Mouse (Mus musculus) bone marrow, adult 2 months (tissue): ENCODE results near the gene Gps2. TPM values are rescaled to one million over a fixed set of nuclear protein-coding genes. Genes with fewer than 3 reads are reported as not detected.
"Not testable (repeated sequence)": the region's sequence is repeated elsewhere in the genome, so short reads cannot be mapped to it uniquely, and the experiment has no call there.

ENCODE experiments used
- H3K27ac ChIP-seq: fragments of 200-500 bp; 2 replicates; pipeline ENCODE4 v1.5.1; 2012; ENCODE audit warnings: low read depth, mild to moderate bottlenecking, control low read depth, inconsistent platforms, low read length; ENCODE audit not compliant: control insufficient read depth, poor library complexity, insufficient read depth
- H3K4me1 ChIP-seq: fragments of 200-500 bp; 2 replicates; pipeline ENCODE4 v1.6.1; 2011; ENCODE audit warnings: low read length; ENCODE audit not compliant: control insufficient read depth, insufficient read depth
- H3K4me3 ChIP-seq: fragments of 200-500 bp; replicated peaks from 2 replicates; pipeline ENCODE3; 2011; ENCODE audit warnings: mild to moderate bottlenecking, low read depth, low read length, control low read depth; ENCODE audit not compliant: control insufficient read depth
- CTCF ChIP-seq: fragments of 200-500 bp; IDR thresholded peaks from 2 replicates; pipeline ENCODE4 v1.5.1; 2011; ENCODE audit warnings: low read length, control low read depth; ENCODE audit not compliant: control insufficient read depth, insufficient read depth
- POLR2A ChIP-seq: fragments of 200-500 bp; IDR thresholded peaks from 2 replicates; pipeline ENCODE4 v1.6.1; 2011; ENCODE audit warnings: low read depth, mild to moderate bottlenecking, control low read depth, low read length, borderline replicate concordance; ENCODE audit not compliant: control insufficient read depth
- WGBS: fragments of 180-500 bp; shearing (Covaris S2); methylation state at CpG from one replicate; pipeline ENCODE4 v1.1.7; 2018; 5-methylcytosine and 5-hydroxymethylcytosine counted together
- polyA plus RNA-seq: library from polyadenylated mRNA; stranded (reverse); fragments of >200 nt; gene quantifications from 2 replicates; pipeline ENCODE4 v1.2.4, GENCODE M21; 2011; ENCODE audit warnings: low replicate concordance; ENCODE audit not compliant: missing spikeins, insufficient read depth, insufficient read length

Gene Gps2
- polyA plus RNA-seq, 1 experiment, result 203 TPM

DNA sequence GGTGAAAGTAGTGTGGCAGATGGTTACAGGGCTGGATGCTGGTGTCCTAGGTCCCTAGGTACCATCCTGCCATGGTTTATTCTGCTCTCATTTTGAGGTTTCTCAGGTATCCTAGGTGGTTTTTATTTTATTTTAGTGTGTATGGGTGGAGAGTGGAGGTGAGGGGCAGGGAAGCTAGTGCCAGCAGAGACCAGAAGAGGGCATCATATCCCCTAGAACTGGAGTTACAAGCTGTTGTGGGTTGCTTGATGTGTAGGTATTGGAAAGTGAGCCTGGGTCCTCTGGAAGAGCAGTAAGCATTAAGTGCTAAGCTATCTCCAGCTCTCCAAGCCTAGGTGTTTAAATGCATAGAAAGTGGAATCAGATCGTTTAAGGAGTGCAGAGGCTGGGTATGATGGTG lies 38.6 kb downstream of the Gps2 start:
- 39% methylated on average over 1 of the region's 1 CpGs for whole genome bisulfite sequencing
- peaks cover 1% of the 10 kb centered on the region; the same call in 1 of the 2 replicates for H3K4me1 ChIP-seq
- no peak overlapping the region for H3K4me3 ChIP-seq
- 0 out of 2 replicates have a peak, but pooled peaks have one; percentile 20 for TF ChIP-seq CTCF
- no peak for TF ChIP-seq POLR2A
- no peak overlapping the region for H3K27ac ChIP-seq

DNA sequence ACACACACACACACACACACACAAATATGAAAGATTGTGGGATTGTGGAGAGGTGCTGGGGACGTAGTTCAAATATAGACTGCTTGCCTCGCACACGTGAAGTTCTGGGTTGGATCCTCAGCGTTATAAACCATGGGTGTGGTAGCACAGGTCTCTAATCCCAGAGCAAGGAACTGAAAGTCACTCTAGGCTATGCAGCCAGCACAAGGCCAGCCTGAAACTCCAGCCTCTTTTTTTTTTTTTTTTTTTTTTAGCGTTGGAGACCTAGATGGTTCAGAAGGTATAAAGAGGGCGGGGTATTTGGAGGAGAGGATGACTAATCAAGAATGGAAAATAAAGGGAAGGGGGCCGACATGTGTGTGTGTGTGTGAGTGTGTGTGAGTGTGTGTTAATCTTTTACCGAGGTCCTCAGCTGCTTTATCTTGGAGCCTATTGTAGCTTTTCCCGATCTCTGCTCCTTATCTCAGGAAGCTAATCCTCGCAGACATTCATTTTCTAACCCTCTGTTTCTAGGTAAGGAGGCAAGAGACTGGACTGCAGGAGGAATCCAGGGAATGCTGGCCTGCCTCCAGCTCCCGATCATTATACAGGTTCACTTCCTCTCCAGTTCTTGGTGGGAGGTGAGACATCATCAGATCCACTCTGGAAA lies 39.7 kb downstream of the Gps2 start:
- WGBS, result 55% methylated on average over 11 of the region's 11 CpGs
- H3K4me3 ChIP-seq, result no peak overlapping the region
- H3K4me1 ChIP-seq, result peaks cover 1% of the 10 kb centered on the region; the same call in 1 of the 2 replicates
- no peak for TF ChIP-seq POLR2A
- no peak overlapping the region for H3K27ac ChIP-seq

DNA sequence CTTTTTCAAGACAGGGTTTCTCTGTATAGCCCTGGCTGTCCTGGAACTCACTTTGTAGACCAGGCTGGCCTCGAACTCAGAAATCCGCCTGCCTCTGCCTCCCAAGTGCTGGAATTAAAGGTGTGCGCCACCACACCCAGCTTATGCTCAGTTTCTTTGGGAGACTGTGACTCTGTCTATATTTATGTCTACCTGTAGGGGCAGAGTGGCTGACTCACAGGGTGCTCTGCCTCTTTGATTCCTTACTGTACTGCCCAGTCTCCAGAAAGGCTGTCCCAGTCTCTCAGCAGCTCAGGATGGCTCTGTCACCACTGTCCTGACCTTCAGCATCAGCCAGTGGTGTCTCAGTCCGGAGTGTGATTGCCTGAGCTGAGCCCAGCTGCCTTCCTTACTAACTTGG lies 41.9 kb downstream of the Gps2 start:
- H3K27ac ChIP-seq, H3K4me1 ChIP-seq, H3K4me3 ChIP-seq: not testable (repeated sequence)
- 75% methylated on average over 4 of the region's 4 CpGs for WGBS

DNA sequence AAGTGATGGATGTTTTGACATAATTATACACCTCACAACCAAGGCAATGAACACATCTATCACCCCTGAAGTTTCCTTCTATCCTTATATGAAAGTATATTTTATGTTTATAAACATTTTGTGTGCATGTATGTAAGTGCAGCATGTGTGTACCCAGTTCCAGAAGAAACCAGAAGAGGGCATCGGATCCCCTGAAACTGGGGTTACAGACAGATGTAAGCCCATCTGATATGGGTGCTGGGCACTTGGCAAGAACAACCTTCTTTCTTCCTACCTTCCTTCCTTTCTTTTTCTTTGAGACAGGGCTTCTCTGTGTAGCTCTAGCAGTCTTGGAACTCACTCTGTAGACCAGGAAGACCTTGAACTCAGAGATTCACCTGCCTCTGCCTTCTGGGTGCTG lies 42.5 kb downstream of the Gps2 start:
- 68% methylated on average over 1 of the region's 1 CpGs for WGBS
- no peaks in the 10 kb centered on the region for H3K4me1 ChIP-seq

GRCm38 (mm10) chr11:69960616-69961015 lies 46.9 kb downstream of the Gps2 start:
- TF ChIP-seq POLR2A, result no peak
- TF ChIP-seq CTCF, result peak; percentile 38; the same call in 1 of the 2 replicates
- H3K27ac ChIP-seq, result no peak overlapping the region
- 55% methylated on average over 5 of the region's 5 CpGs for WGBS
- peaks cover 2% of the 10 kb centered on the region; the same call in 1 of the 2 replicates for H3K4me1 ChIP-seq
- H3K4me3 ChIP-seq, result no peak overlapping the region

More for the DNA sequence above, 42.5 kb downstream of the Gps2 start:
- no peak for TF ChIP-seq CTCF
- no peak for TF ChIP-seq POLR2A
- Histone ChIP-seq H3K27ac (no peak overlapping the region), H3K4me3 (no peak overlapping the region)

- peaks cover 3% of the 10 kb centered on the region; the same call in 1 of the 2 replicates for H3K4me1 ChIP-seq
- WGBS, result 3% methylated on average over 5 of the region's 5 CpGs
- TF ChIP-seq POLR2A, result no peak
- no peak for TF ChIP-seq CTCF
- no peak overlapping the region for H3K27ac ChIP-seq
- H3K4me3 ChIP-seq, result no peak overlapping the region
Observed at GRCm38 (mm10) chr11:69961841-69962240, 48.2 kb downstream of the Gps2 start.

- peaks cover 3% of the 10 kb centered on the region; the same call in 1 of the 2 replicates for H3K4me1 ChIP-seq
- TF ChIP-seq POLR2A (no peak), CTCF (no peak)
- H3K27ac ChIP-seq, result no peak within 1 kb of the TSS; the same call in 1 of the 2 replicates
- WGBS, result 38% methylated on average over 24 of the region's 24 CpGs
- H3K4me3 ChIP-seq, result no peak within 1 kb of the TSS
Observed at GRCm38 (mm10) chr11:69964650-69965270, 51.1 kb downstream of the Gps2 start, which contains the start of gene Cldn7. Gene Cldn7 (plus strand): TSS chr11:69964779.

GRCm38 (mm10) chr11:69965271-69966005 lies 51.8 kb downstream of the Gps2 start:
- no peak for TF ChIP-seq POLR2A
- no peak for TF ChIP-seq CTCF
- peaks cover 3% of the 10 kb centered on the region; the same call in 1 of the 2 replicates for H3K4me1 ChIP-seq
- 7% methylated on average over 49 of the region's 49 CpGs for WGBS
- H3K4me3 ChIP-seq, result no peak overlapping the region
- no peak overlapping the region; the same call in 1 of the 2 replicates for H3K27ac ChIP-seq

Other genes starting within 250 kb of the Gps2 start
- gene Cd68, start 247.7 kb upstream of the Gps2 start, polyA plus RNA-seq, result 28.0 and 51.6 TPM in 2 replicates
- gene Eif4a1, start 241.5 kb upstream of the Gps2 start, polyA plus RNA-seq, result 268 and 540 TPM in 2 replicates
- gene Senp3, start 231.8 kb upstream of the Gps2 start, polyA plus RNA-seq, result 46.3 and 67.8 TPM in 2 replicates
- 2.3 and 3.1 TPM in 2 replicates for gene Tnfsf13, start 228.1 kb upstream of the Gps2 start, polyA plus RNA-seq
- 4.2 and 7.1 TPM in 2 replicates for gene Tnfsf12, start 218.0 kb upstream of the Gps2 start, polyA plus RNA-seq
- 7.6 and 17.0 TPM in 2 replicates for gene Tnfsfm13, start 217.8 kb upstream of the Gps2 start, polyA plus RNA-seq
- gene Polr2a, start 155.3 kb upstream of the Gps2 start, polyA plus RNA-seq, result 28.8 and 49.2 TPM in 2 replicates
- not detected in 2 replicates for gene Slc35g3, start 151.9 kb upstream of the Gps2 start, polyA plus RNA-seq
- 8.4 and 13.8 TPM in 2 replicates for gene Zbtb4, start 148.0 kb upstream of the Gps2 start, polyA plus RNA-seq
- 1.8 and 3.5 TPM in 2 replicates for gene Chrnb1, start 117.9 kb upstream of the Gps2 start, polyA plus RNA-seq
- 0.32 and 1.00 TPM in 2 replicates for gene Fgf11, start 112.0 kb upstream of the Gps2 start, polyA plus RNA-seq
- not detected in 2 replicates for gene Tmem102, start 108.3 kb upstream of the Gps2 start, polyA plus RNA-seq
- gene Gm39566, start 98.6 kb upstream of the Gps2 start, polyA plus RNA-seq, result not detected in 2 replicates
- gene Spem2, start 95.4 kb upstream of the Gps2 start, polyA plus RNA-seq, result not detected in 2 replicates
- not detected in 2 replicates for gene Spem1, start 91.7 kb upstream of the Gps2 start, polyA plus RNA-seq
- 5.3 and 6.0 TPM in 2 replicates for gene Nlgn2, start 76.1 kb upstream of the Gps2 start, polyA plus RNA-seq
- 180 and 202 TPM in 2 replicates for gene Tmem256, start 75.4 kb upstream of the Gps2 start, polyA plus RNA-seq
- gene Plscr3, start 67.5 kb upstream of the Gps2 start, polyA plus RNA-seq, result 38.3 and 50.9 TPM in 2 replicates
- 2.9 and 5.4 TPM in 2 replicates for gene Tnk1, start 55.2 kb upstream of the Gps2 start, polyA plus RNA-seq
- gene Tmem95, start 35.9 kb upstream of the Gps2 start, polyA plus RNA-seq, result not detected in 2 replicates
- gene Kctd11, start 32.5 kb upstream of the Gps2 start, polyA plus RNA-seq, result 1.8 and 3.6 TPM in 2 replicates
- gene Acap1, start 18.3 kb upstream of the Gps2 start, polyA plus RNA-seq, result 63.5 and 179 TPM in 2 replicates
- 2.7 and 5.6 TPM in 2 replicates for gene 2810408A11Rik, start 12.9 kb upstream of the Gps2 start, polyA plus RNA-seq
- gene Neurl4, start 12.8 kb upstream of the Gps2 start, polyA plus RNA-seq, result 25.7 and 38.2 TPM in 2 replicates
- gene Eif5a, start 8.1 kb downstream of the Gps2 start, polyA plus RNA-seq, result 378 and 387 TPM in 2 replicates
- gene Ybx2, start 21.9 kb downstream of the Gps2 start, polyA plus RNA-seq, result 1.2 and 1.5 TPM in 2 replicates
- gene Slc2a4, start 34.3 kb downstream of the Gps2 start, polyA plus RNA-seq, result 24.5 and 32.2 TPM in 2 replicates
- not detected in 2 replicates for gene Cldn7, start 50.9 kb downstream of the Gps2 start, polyA plus RNA-seq
- gene Ctdnep1, start 67.3 kb downstream of the Gps2 start, polyA plus RNA-seq, result 42.5 and 60.6 TPM in 2 replicates
- 27.2 and 50.6 TPM in 2 replicates for gene Elp5, start 68.6 kb downstream of the Gps2 start, polyA plus RNA-seq
- gene Gabarap, start 77.3 kb downstream of the Gps2 start, polyA plus RNA-seq, result 204 and 443 TPM in 2 replicates
- gene Phf23, start 81.9 kb downstream of the Gps2 start, polyA plus RNA-seq, result 26.8 and 72.4 TPM in 2 replicates
- 4.4 and 12.8 TPM in 2 replicates for gene Dvl2, start 86.7 kb downstream of the Gps2 start, polyA plus RNA-seq
- gene Acadvl, start 101.5 kb downstream of the Gps2 start, polyA plus RNA-seq, result 26.3 and 28.9 TPM in 2 replicates
- gene Dlg4, start 103.1 kb downstream of the Gps2 start, polyA plus RNA-seq, result 5.4 and 19.4 TPM in 2 replicates
- gene Asgr1, start 140.2 kb downstream of the Gps2 start, polyA plus RNA-seq, result 1.4 and 3.5 TPM in 2 replicates
- gene Asgr2, start 178.8 kb downstream of the Gps2 start, polyA plus RNA-seq, result 1.2 and 5.1 TPM in 2 replicates
- gene Mgl2, start 216.4 kb downstream of the Gps2 start, polyA plus RNA-seq, result 2.3 and 3.8 TPM in 2 replicates
- gene Clec10a, start 242.3 kb downstream of the Gps2 start, polyA plus RNA-seq, result 6.4 and 15.1 TPM in 2 replicates